Mouse (Mus musculus): ENCODE results near the gene Apol7e. TPM values are rescaled to one million over a fixed set of nuclear protein-coding genes. Genes with fewer than 3 reads are reported as not detected.
A peak's percentile ranks its signal among the peaks of the same experiment; 100 is the strongest.

Apol7e gene
- polyA plus RNA-seq, 1 experiment from 2014 or later = not detected

DNA sequence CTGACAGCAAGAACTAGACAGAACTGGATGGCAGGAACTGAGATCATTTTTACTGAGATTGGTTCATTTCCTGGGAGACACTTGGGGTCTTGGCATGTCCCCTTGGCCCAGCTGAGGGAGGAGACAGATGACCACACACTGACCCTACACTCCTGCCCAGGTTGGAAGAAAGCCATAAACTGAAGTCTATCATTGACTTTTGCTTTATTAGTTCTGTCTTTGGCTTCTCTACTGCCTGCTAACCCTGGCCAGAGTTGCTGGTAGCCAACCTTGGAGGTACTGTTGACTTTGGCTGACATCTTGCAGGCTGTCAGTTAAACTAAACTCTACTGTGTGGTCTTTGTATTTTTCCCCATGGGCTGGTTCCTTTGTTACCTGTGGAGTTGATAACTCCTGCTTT, 46.4 kb downstream of the Apol7e start:
- H3K27ac ChIP-seq = no peak overlapping the region
- H3K4me3 ChIP-seq (replicated peaks) = no peak overlapping the region
- H3K27me3 ChIP-seq = no peaks in the 10 kb centered on the region
- no peak for ATAC-seq (replicated peaks; ENCODE audit: low FRiP score)
- H3K4me2 ChIP-seq = no peak overlapping the region
- H3K4me1 ChIP-seq = no peaks in the 10 kb centered on the region
- no peaks in the 10 kb centered on the region for H3K36me3 ChIP-seq
- H3K9me3 ChIP-seq (replicated peaks) = no peaks in the 10 kb centered on the region
- no peak overlapping the region for H3K9ac ChIP-seq

- Histone ChIP-seq H3K9me3 (replicated peaks) (no peaks in the 10 kb centered on the region), H3K4me2 (no peak overlapping the region), H3K36me3 (no peaks in the 10 kb centered on the region), H3K4me1 (no peaks in the 10 kb centered on the region), H3K4me3 (replicated peaks) (no peak overlapping the region), H3K27ac (no peak overlapping the region), H3K9ac (no peak overlapping the region), H3K27me3 (no peaks in the 10 kb centered on the region)
- 90% methylated on average over 1 of the region's 1 CpGs for WGBS
- no peak for ATAC-seq (replicated peaks; ENCODE audit: low FRiP score)
These were observed 47.7 kb downstream of the Apol7e start for GRCm38 (mm10) chr15:77746326-77746725.

GRCm38 (mm10) chr15:77748414-77748813, 49.8 kb downstream of the Apol7e start:
- Histone ChIP-seq H3K9ac (no peak overlapping the region), H3K9me3 (replicated peaks) (no peaks in the 10 kb centered on the region), H3K4me1 (no peaks in the 10 kb centered on the region), H3K27ac (no peak overlapping the region), H3K4me3 (replicated peaks) (no peak overlapping the region), H3K36me3 (no peaks in the 10 kb centered on the region), H3K27me3 (no peaks in the 10 kb centered on the region), H3K4me2 (no peak overlapping the region)
- 81% methylated on average over 3 of the region's 3 CpGs for WGBS
- ATAC-seq (replicated peaks; ENCODE audit: low FRiP score) = no peak

GRCm38 (mm10) chr15:77749717-77750116, 51.1 kb downstream of the Apol7e start:
- Histone ChIP-seq H3K4me3 (replicated peaks) (no peak overlapping the region), H3K27ac (no peak overlapping the region), H3K4me2 (no peak overlapping the region), H3K9me3 (replicated peaks) (no peaks in the 10 kb centered on the region), H3K9ac (no peak overlapping the region), H3K36me3 (no peaks in the 10 kb centered on the region), H3K27me3 (no peaks in the 10 kb centered on the region), H3K4me1 (no peaks in the 10 kb centered on the region)
- ATAC-seq (replicated peaks; ENCODE audit: low FRiP score) = no peak
- 90% methylated on average over 10 of the region's 10 CpGs for WGBS

GRCm38 (mm10) chr15:77750461-77750860, 51.8 kb downstream of the Apol7e start:
- Histone ChIP-seq H3K36me3 (no peaks in the 10 kb centered on the region), H3K4me2 (no peak overlapping the region), H3K9ac (no peak overlapping the region), H3K4me3 (replicated peaks) (no peak overlapping the region), H3K27me3 (no peaks in the 10 kb centered on the region), H3K4me1 (no peaks in the 10 kb centered on the region), H3K9me3 (replicated peaks) (no peaks in the 10 kb centered on the region), H3K27ac (no peak overlapping the region)
- WGBS = 21% methylated on average over 1 of the region's 1 CpGs
- no peak for ATAC-seq (replicated peaks; ENCODE audit: low FRiP score)

DNA sequence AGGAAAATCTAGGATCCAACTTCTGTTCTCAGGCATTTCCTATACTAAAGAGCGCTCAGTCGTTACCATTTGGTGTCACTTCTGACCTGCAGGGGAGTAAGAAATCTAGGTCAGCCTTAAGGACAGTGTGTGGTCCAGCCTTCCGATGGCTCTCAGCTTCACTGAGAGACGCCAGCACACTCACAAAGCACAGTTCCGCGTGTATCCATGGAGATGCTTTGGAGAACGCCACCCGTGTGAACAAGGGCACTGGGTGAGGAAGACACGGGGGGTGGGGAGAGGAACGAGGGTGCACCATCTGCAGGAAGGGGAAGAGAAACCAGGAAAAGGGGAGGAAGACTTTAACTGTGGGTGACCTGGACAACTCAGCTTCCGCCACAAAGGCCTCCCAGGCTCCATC, 53.8 kb downstream of the Apol7e start:
- H3K4me1 ChIP-seq = no peaks in the 10 kb centered on the region
- no peaks in the 10 kb centered on the region for H3K9me3 ChIP-seq (replicated peaks)
- no peak for ATAC-seq (replicated peaks; ENCODE audit: low FRiP score)

DNA sequence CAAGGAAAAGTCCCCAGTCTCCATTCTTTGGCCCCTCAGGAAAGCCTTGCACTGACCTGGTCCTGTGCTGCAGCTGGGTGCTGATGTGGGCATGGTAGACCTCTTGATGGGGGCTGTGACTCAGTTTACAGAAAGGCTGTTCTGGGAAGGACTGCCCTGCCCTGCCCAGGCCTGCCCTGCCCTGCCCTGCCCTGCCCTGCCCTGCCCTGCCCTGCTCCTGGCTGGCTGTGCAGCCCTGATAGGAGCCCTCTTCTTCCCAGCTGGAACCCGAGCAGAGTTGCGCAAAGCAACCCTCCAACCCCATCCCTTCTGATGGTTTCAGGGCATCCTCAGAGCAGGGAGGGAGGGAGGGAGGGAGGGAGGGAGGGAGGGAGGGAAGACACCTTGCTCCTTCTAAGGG, 56.5 kb downstream of the Apol7e start:
- Histone ChIP-seq H3K27ac (no peak overlapping the region), H3K9me3 (replicated peaks) (no peaks in the 10 kb centered on the region), H3K9ac (no peak overlapping the region), H3K4me1 (no peaks in the 10 kb centered on the region), H3K4me2 (no peak overlapping the region), H3K36me3 (peaks cover 11% of the 10 kb centered on the region), H3K27me3 (no peaks in the 10 kb centered on the region), H3K4me3 (replicated peaks) (no peak overlapping the region)
- 60% methylated on average over 2 of the region's 2 CpGs for WGBS
- peak; percentile 85 for ATAC-seq (replicated peaks; ENCODE audit: low FRiP score)

More for the DNA sequence above, 53.8 kb downstream of the Apol7e start:
- Histone ChIP-seq H3K27ac (no peak overlapping the region), H3K4me2 (no peak overlapping the region), H3K9ac (no peak overlapping the region), H3K27me3 (no peaks in the 10 kb centered on the region), H3K4me3 (replicated peaks) (no peak overlapping the region), H3K36me3 (no peaks in the 10 kb centered on the region)
- WGBS = 44% methylated on average over 11 of the region's 11 CpGs

DNA sequence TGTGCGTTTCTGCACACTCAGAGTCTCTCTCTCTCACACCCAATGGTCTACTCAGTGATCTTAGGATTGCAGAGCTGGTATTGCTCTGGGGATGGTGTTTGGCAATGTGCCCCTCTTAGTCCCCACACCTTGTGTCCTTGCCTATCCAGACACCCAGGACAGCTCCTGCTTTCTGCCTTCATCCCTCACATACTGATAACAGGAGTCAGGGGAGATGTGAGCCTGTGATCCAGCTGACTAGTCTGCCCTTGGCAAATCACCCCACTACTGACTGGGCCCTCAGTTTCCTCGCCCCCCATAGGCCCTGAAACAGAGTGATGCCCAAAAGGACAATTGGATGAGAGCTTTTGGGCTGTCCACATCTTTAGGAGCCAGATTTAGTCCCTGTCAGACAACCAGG, 57.4 kb downstream of the Apol7e start:
- 71% methylated on average over 2 of the region's 2 CpGs for WGBS
- no peak overlapping the region for H3K9ac ChIP-seq
- no peak overlapping the region for H3K27ac ChIP-seq
- ATAC-seq (replicated peaks; ENCODE audit: low FRiP score) = no peak
- H3K27me3 ChIP-seq = no peaks in the 10 kb centered on the region
- H3K36me3 ChIP-seq = peaks cover 21% of the 10 kb centered on the region
- H3K4me1 ChIP-seq = no peaks in the 10 kb centered on the region
- no peaks in the 10 kb centered on the region for H3K9me3 ChIP-seq (replicated peaks)
- H3K4me2 ChIP-seq = no peak overlapping the region
- H3K4me3 ChIP-seq (replicated peaks) = no peak overlapping the region

DNA sequence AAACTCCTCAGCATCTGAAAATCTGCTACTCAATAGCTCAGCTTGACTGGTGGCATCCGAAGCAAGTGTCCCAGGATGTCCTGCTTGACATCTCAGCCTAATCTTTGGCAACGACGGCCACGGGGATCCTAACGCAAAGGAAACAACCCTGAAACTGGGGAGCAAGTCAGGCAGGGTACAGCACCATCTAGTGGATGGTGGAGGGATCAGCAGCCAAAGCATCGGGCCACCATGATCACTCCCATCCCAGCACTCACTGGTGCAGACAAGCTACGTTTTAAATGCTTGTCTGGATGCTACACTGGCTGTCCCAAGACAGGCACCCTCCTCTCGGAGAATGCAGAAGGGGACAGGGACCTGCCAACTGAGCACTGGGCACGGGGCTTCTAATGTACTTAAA, 58.2 kb downstream of the Apol7e start, which contains the start of gene Apol8:
Apol8 (minus strand) TSS at position 156 of the 400 bp plus-strand sequence.
- no peak for ATAC-seq (replicated peaks; ENCODE audit: low FRiP score)
- Histone ChIP-seq H3K36me3 (peaks cover 28% of the 10 kb centered on the region), H3K4me3 (replicated peaks) (no peak within 1 kb of the TSS), H3K27ac (no peak within 1 kb of the TSS), H3K4me1 (no peaks in the 10 kb centered on the region), H3K9me3 (replicated peaks) (no peaks in the 10 kb centered on the region), H3K27me3 (no peaks in the 10 kb centered on the region), H3K9ac (no peak within 1 kb of the TSS), H3K4me2 (no peak within 1 kb of the TSS)
- WGBS = 8% methylated on average over 9 of the region's 9 CpGs

GRCm38 (mm10) chr15:77757586-77758226, 59.0 kb downstream of the Apol7e start:
- H3K4me3 ChIP-seq (replicated peaks) = no peak overlapping the region
- no peaks in the 10 kb centered on the region for H3K4me1 ChIP-seq
- ATAC-seq (replicated peaks; ENCODE audit: low FRiP score) = no peak
- H3K36me3 ChIP-seq = peaks cover 37% of the 10 kb centered on the region
- H3K9me3 ChIP-seq (replicated peaks) = no peaks in the 10 kb centered on the region
- no peak overlapping the region for H3K4me2 ChIP-seq
- H3K9ac ChIP-seq = no peak overlapping the region
- WGBS = 71% methylated on average over 4 of the region's 4 CpGs
- no peak overlapping the region for H3K27ac ChIP-seq
- H3K27me3 ChIP-seq = no peaks in the 10 kb centered on the region

GRCm38 (mm10) chr15:77760037-77760436, 61.4 kb downstream of the Apol7e start:
- no peaks in the 10 kb centered on the region for H3K9me3 ChIP-seq (replicated peaks)
- H3K4me2 ChIP-seq = no peak overlapping the region
- H3K36me3 ChIP-seq = peaks cover 60% of the 10 kb centered on the region
- H3K4me3 ChIP-seq (replicated peaks) = no peak overlapping the region
- no peak for ATAC-seq (replicated peaks; ENCODE audit: low FRiP score)
- 93% methylated on average over 16 of the region's 16 CpGs for WGBS
- no peaks in the 10 kb centered on the region for H3K4me1 ChIP-seq
- no peaks in the 10 kb centered on the region for H3K27me3 ChIP-seq
- H3K27ac ChIP-seq = no peak overlapping the region
- no peak overlapping the region for H3K9ac ChIP-seq

GRCm38 (mm10) chr15:77761083-77761482, 62.4 kb downstream of the Apol7e start:
- Histone ChIP-seq H3K27me3 (no peaks in the 10 kb centered on the region), H3K9ac (no peak overlapping the region), H3K4me3 (replicated peaks) (no peak overlapping the region), H3K9me3 (replicated peaks) (no peaks in the 10 kb centered on the region), H3K36me3 (peaks cover 71% of the 10 kb centered on the region), H3K27ac (no peak overlapping the region), H3K4me1 (no peaks in the 10 kb centered on the region), H3K4me2 (no peak overlapping the region)
- ATAC-seq (replicated peaks; ENCODE audit: low FRiP score) = no peak
- 92% methylated on average over 7 of the region's 7 CpGs for WGBS
